Mouse (Mus musculus) forebrain, embryonic 12.5 days (tissue): ENCODE results near the gene Tbc1d20. TPM values are rescaled to one million over a fixed set of nuclear protein-coding genes. Genes with fewer than 3 reads are reported as not detected.

ENCODE experiments used
- ATAC-seq: fragments of 200-750 bp; cut with Nextera tagmentation; 2 replicates; pipeline ENCODE4 v1.8.0; 2017; ENCODE audit warnings: moderate TSS enrichment; ENCODE audit not compliant: low FRiP score
- H3K27ac ChIP-seq: fragments of 300-500 bp; sonication (generic); 2 replicates; pipeline ENCODE4 v1.5.1; 2016; ENCODE audit warnings: mild to moderate bottlenecking
- H3K27me3 ChIP-seq: fragments of 300-500 bp; sonication (generic); 2 replicates; pipeline ENCODE4 v1.6.1; 2016; ENCODE audit warnings: mild to moderate bottlenecking
- H3K36me3 ChIP-seq: fragments of 300-500 bp; sonication (generic); replicated peaks from 2 replicates; pipeline ENCODE4 v1.6.1; 2016; ENCODE audit warnings: mild to moderate bottlenecking
- H3K4me1 ChIP-seq: fragments of 300-500 bp; sonication (generic); 2 replicates; pipeline ENCODE4 v1.6.1; 2016
- H3K4me2 ChIP-seq: fragments of 300-500 bp; sonication (generic); 2 replicates; pipeline ENCODE4 v1.6.1; 2016; ENCODE audit warnings: mild to moderate bottlenecking, moderate library complexity
- H3K4me3 ChIP-seq: fragments of 300-500 bp; sonication (generic); replicated peaks from 2 replicates; pipeline ENCODE4 v1.5.1; 2016; ENCODE audit warnings: mild to moderate bottlenecking
- H3K9ac ChIP-seq: fragments of 300-500 bp; sonication (generic); 2 replicates; pipeline ENCODE4 v1.6.1; 2016; ENCODE audit warnings: mild to moderate bottlenecking
- H3K9me3 ChIP-seq: fragments of 300-500 bp; sonication (generic); 2 replicates; pipeline ENCODE4 v1.6.1; 2016
- WGBS: fragments of 180-500 bp; shearing (Covaris S2); methylation state at CpG from one replicate; pipeline ENCODE4 v1.1.7; 2016; 5-methylcytosine and 5-hydroxymethylcytosine counted together
- polyA plus RNA-seq: library from polyadenylated mRNA; unstranded; fragments of >200 nt; fragmentation: Nextera tagmentation; extraction: Ambion mirVana; gene quantifications from 2 replicates; pipeline ENCODE4 v1.2.1, GENCODE M21; 2016

Gene Tbc1d20
- polyA plus RNA-seq, 1 experiment from 2014 or later: 34.8 TPM

GRCm38 (mm10) chr2:152303781-152304180, 10.2 kb downstream of the Tbc1d20 start:
- H3K4me1 ChIP-seq: no peaks in the 10 kb centered on the region
- no peak overlapping the region for H3K9ac ChIP-seq
- no peak overlapping the region for H3K27ac ChIP-seq
- H3K27me3 ChIP-seq: no peaks in the 10 kb centered on the region
- no peak overlapping the region for H3K4me2 ChIP-seq
- peaks cover 59% of the 10 kb centered on the region for H3K36me3 ChIP-seq
- 76% methylated on average over 5 of the region's 5 CpGs for WGBS
- H3K4me3 ChIP-seq: no peak overlapping the region
- H3K9me3 ChIP-seq: no peaks in the 10 kb centered on the region
- no peak for ATAC-seq

GRCm38 (mm10) chr2:152305480-152305879, 11.9 kb downstream of the Tbc1d20 start:
- H3K36me3 ChIP-seq: peaks cover 75% of the 10 kb centered on the region
- no peak overlapping the region for H3K27ac ChIP-seq
- WGBS: 96% methylated on average over 6 of the region's 6 CpGs
- no peaks in the 10 kb centered on the region for H3K4me1 ChIP-seq
- H3K27me3 ChIP-seq: no peaks in the 10 kb centered on the region
- no peak overlapping the region for H3K4me3 ChIP-seq
- no peaks in the 10 kb centered on the region for H3K9me3 ChIP-seq
- no peak for ATAC-seq
- H3K4me2 ChIP-seq: no peak overlapping the region
- no peak overlapping the region for H3K9ac ChIP-seq

GRCm38 (mm10) chr2:152307186-152307585, 13.6 kb downstream of the Tbc1d20 start:
- Histone ChIP-seq H3K27me3 (no peaks in the 10 kb centered on the region), H3K4me2 (no peak overlapping the region), H3K4me1 (no peaks in the 10 kb centered on the region), H3K9ac (no peak overlapping the region), H3K36me3 (peaks cover 88% of the 10 kb centered on the region), H3K9me3 (no peaks in the 10 kb centered on the region), H3K27ac (no peak overlapping the region), H3K4me3 (no peak overlapping the region)
- 94% methylated on average over 3 of the region's 3 CpGs for WGBS
- ATAC-seq: no peak

GRCm38 (mm10) chr2:152312996-152313395, 19.4 kb downstream of the Tbc1d20 start:
- Histone ChIP-seq H3K9ac (no peak overlapping the region), H3K4me1 (no peaks in the 10 kb centered on the region), H3K27ac (no peak overlapping the region), H3K4me2 (no peak overlapping the region), H3K4me3 (no peak overlapping the region), H3K27me3 (no peaks in the 10 kb centered on the region), H3K9me3 (no peaks in the 10 kb centered on the region), H3K36me3 (peaks cover 95% of the 10 kb centered on the region)
- ATAC-seq: no peak
- WGBS: 90% methylated on average over 7 of the region's 7 CpGs

GRCm38 (mm10) chr2:152313926-152314325, 20.3 kb downstream of the Tbc1d20 start:
- Histone ChIP-seq H3K4me1 (no peaks in the 10 kb centered on the region), H3K4me2 (no peak overlapping the region), H3K9ac (no peak overlapping the region), H3K27me3 (no peaks in the 10 kb centered on the region), H3K27ac (no peak overlapping the region), H3K4me3 (no peak overlapping the region), H3K36me3 (peaks cover 95% of the 10 kb centered on the region), H3K9me3 (no peaks in the 10 kb centered on the region)
- ATAC-seq: no peak
- 89% methylated on average over 6 of the region's 6 CpGs for WGBS

GRCm38 (mm10) chr2:152317054-152317453, 23.4 kb downstream of the Tbc1d20 start:
- H3K4me2 ChIP-seq: no peak overlapping the region
- H3K4me3 ChIP-seq: no peak overlapping the region
- no peaks in the 10 kb centered on the region for H3K4me1 ChIP-seq
- 88% methylated on average over 6 of the region's 6 CpGs for WGBS
- no peaks in the 10 kb centered on the region for H3K27me3 ChIP-seq
- no peak overlapping the region for H3K9ac ChIP-seq
- H3K36me3 ChIP-seq: peaks cover 94% of the 10 kb centered on the region
- H3K9me3 ChIP-seq: no peaks in the 10 kb centered on the region
- ATAC-seq: no peak
- H3K27ac ChIP-seq: no peak overlapping the region

- Histone ChIP-seq H3K4me1 (no peaks in the 10 kb centered on the region), H3K36me3 (peaks cover 94% of the 10 kb centered on the region), H3K27me3 (no peaks in the 10 kb centered on the region), H3K4me2 (no peak overlapping the region), H3K27ac (no peak overlapping the region), H3K9ac (no peak overlapping the region), H3K9me3 (no peaks in the 10 kb centered on the region), H3K4me3 (no peak overlapping the region)
- ATAC-seq: no peak
- WGBS: 94% methylated on average over 5 of the region's 5 CpGs
Observed at GRCm38 (mm10) chr2:152321558-152321957, 27.9 kb downstream of the Tbc1d20 start.

- Histone ChIP-seq H3K27ac (no peak overlapping the region), H3K4me1 (no peaks in the 10 kb centered on the region), H3K4me2 (no peak overlapping the region), H3K9me3 (no peaks in the 10 kb centered on the region), H3K9ac (no peak overlapping the region), H3K36me3 (peaks cover 94% of the 10 kb centered on the region), H3K27me3 (no peaks in the 10 kb centered on the region), H3K4me3 (no peak overlapping the region)
- ATAC-seq: no peak
- 96% methylated on average over 6 of the region's 6 CpGs for WGBS
Observed at GRCm38 (mm10) chr2:152322198-152322597, 28.6 kb downstream of the Tbc1d20 start.

GRCm38 (mm10) chr2:152323971-152324370, 30.3 kb downstream of the Tbc1d20 start:
- no peaks in the 10 kb centered on the region for H3K9me3 ChIP-seq
- no peak for ATAC-seq
- H3K36me3 ChIP-seq: peaks cover 96% of the 10 kb centered on the region
- H3K9ac ChIP-seq: no peak overlapping the region
- H3K4me3 ChIP-seq: no peak overlapping the region
- no peak overlapping the region for H3K27ac ChIP-seq
- no peak overlapping the region for H3K4me2 ChIP-seq
- no peaks in the 10 kb centered on the region for H3K27me3 ChIP-seq
- 97% methylated on average over 14 of the region's 14 CpGs for WGBS
- no peaks in the 10 kb centered on the region for H3K4me1 ChIP-seq

GRCm38 (mm10) chr2:152324842-152325241, 31.2 kb downstream of the Tbc1d20 start:
- Histone ChIP-seq H3K9me3 (no peaks in the 10 kb centered on the region), H3K36me3 (peaks cover 96% of the 10 kb centered on the region)
- 98% methylated on average over 3 of the region's 3 CpGs for WGBS

GRCm38 (mm10) chr2:152326157-152326556, 32.5 kb downstream of the Tbc1d20 start:
- no peak for ATAC-seq
- Histone ChIP-seq H3K27me3 (no peaks in the 10 kb centered on the region), H3K9ac (no peak overlapping the region), H3K4me1 (peaks cover 10% of the 10 kb centered on the region), H3K27ac (no peak overlapping the region), H3K4me3 (no peak overlapping the region), H3K36me3 (peaks cover 92% of the 10 kb centered on the region), H3K9me3 (no peaks in the 10 kb centered on the region), H3K4me2 (no peak overlapping the region)
- 94% methylated on average over 13 of the region's 13 CpGs for WGBS

More at GRCm38 (mm10) chr2:152324842-152325241, 31.2 kb downstream of the Tbc1d20 start:
- no peaks in the 10 kb centered on the region for H3K27me3 ChIP-seq
- H3K4me1 ChIP-seq: no peaks in the 10 kb centered on the region
- no peak overlapping the region for H3K9ac ChIP-seq
- H3K4me2 ChIP-seq: no peak overlapping the region
- ATAC-seq: no peak
- H3K27ac ChIP-seq: no peak overlapping the region
- H3K4me3 ChIP-seq: no peak overlapping the region

GRCm38 (mm10) chr2:152326654-152327053, 33.0 kb downstream of the Tbc1d20 start:
- H3K4me1 ChIP-seq: peaks cover 14% of the 10 kb centered on the region
- no peak overlapping the region for H3K27ac ChIP-seq
- peaks cover 87% of the 10 kb centered on the region for H3K36me3 ChIP-seq
- no peak overlapping the region for H3K4me3 ChIP-seq
- no peaks in the 10 kb centered on the region for H3K27me3 ChIP-seq
- no peak overlapping the region for H3K4me2 ChIP-seq
- WGBS: 92% methylated on average over 8 of the region's 8 CpGs
- no peak for ATAC-seq
- no peak overlapping the region for H3K9ac ChIP-seq
- H3K9me3 ChIP-seq: no peaks in the 10 kb centered on the region

- Histone ChIP-seq H3K4me2 (no peak overlapping the region), H3K4me3 (no peak overlapping the region), H3K9ac (no peak overlapping the region), H3K36me3 (peaks cover 74% of the 10 kb centered on the region), H3K27ac (no peak overlapping the region), H3K27me3 (no peaks in the 10 kb centered on the region), H3K4me1 (peaks cover 19% of the 10 kb centered on the region), H3K9me3 (no peaks in the 10 kb centered on the region)
- no peak for ATAC-seq
- WGBS: 90% methylated on average over 5 of the region's 5 CpGs
Observed at GRCm38 (mm10) chr2:152327980-152328379, 34.4 kb downstream of the Tbc1d20 start.
